Mouse (Mus musculus) embryonic facial prominence, embryonic 15.5 days (tissue): ENCODE data around the gene Spaca1. TPM values are rescaled to one million over a fixed set of nuclear protein-coding genes. Genes with fewer than 3 reads are reported as not detected.

Experiments
- polyA plus RNA-seq: library from polyadenylated mRNA; unstranded; fragments of >200 nt; fragmentation: Nextera tagmentation; extraction: Ambion mirVana; gene quantifications from 2 replicates; pipeline ENCODE4 v1.2.1, GENCODE M21; 2015

Gene Spaca1
- polyA plus RNA-seq, 1 experiment from 2014 or later: 3.7 TPM

Other genes starting within 250 kb of the Spaca1 start
- gene Cnr1, start 125.6 kb downstream of the Spaca1 start, polyA plus RNA-seq: 3.5 and 3.9 TPM in 2 replicates